Mouse (Mus musculus): Measurements from ENCODE around the gene Mtmr12. TPM values are rescaled to one million over a fixed set of nuclear protein-coding genes. Genes with fewer than 3 reads are reported as not detected.

Mtmr12 gene
- polyA plus RNA-seq, 1 experiment from 2014 or later: 9.2 TPM

DNA sequence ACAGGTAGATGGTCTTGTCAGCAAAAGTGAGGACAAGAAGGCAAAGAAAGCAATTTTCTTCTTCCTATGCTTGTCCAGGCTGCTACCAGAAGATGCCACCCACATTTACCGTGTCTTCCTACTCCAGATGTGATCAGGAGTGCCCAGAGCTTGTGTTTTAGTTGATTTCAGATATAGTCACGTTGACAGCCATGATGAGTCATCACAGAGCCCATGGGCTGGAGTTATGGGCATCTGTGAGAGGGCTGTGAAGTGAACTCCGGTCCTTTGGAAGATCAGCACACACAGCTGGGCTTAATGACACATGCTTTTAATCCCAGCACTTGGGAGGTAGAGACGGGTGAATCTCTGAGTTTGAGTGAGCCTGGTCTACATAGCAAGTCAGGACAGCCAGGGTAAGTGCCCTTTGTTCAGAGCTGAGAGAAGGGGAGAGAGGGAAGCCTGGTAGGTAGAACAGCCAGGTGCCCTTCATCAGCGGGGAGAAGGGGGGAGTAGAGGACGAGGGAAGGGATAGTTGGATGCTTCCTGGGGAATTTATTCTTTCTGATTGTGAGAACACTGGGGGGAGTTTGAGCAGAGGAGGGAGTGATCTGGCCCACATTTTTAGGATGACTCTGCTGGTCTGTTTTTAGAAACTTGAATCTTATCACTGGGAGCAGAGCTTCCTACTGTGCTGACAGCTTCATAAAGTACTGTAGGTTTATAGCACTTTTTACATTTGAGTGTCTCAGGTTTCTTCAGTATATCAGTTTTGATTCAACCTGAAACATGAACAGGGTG lies 40.9 kb downstream of the Mtmr12 start:
- no peak overlapping the region for H3K9ac ChIP-seq
- no peak overlapping the region for H3K27ac ChIP-seq (replicated peaks)
- no peak for ATAC-seq (ENCODE audit: low FRiP score, low read depth)
- no peaks in the 10 kb centered on the region for H3K4me1 ChIP-seq (replicated peaks)
- no peak overlapping the region for H3K4me2 ChIP-seq
- peaks cover 9% of the 10 kb centered on the region; the same call in 1 of the 2 replicates for H3K36me3 ChIP-seq
- H3K9me3 ChIP-seq: no peaks in the 10 kb centered on the region
- 82% methylated on average over 6 of the region's 6 CpGs for WGBS
- H3K27me3 ChIP-seq: no peaks in the 10 kb centered on the region
- H3K4me3 ChIP-seq: no peak overlapping the region

DNA sequence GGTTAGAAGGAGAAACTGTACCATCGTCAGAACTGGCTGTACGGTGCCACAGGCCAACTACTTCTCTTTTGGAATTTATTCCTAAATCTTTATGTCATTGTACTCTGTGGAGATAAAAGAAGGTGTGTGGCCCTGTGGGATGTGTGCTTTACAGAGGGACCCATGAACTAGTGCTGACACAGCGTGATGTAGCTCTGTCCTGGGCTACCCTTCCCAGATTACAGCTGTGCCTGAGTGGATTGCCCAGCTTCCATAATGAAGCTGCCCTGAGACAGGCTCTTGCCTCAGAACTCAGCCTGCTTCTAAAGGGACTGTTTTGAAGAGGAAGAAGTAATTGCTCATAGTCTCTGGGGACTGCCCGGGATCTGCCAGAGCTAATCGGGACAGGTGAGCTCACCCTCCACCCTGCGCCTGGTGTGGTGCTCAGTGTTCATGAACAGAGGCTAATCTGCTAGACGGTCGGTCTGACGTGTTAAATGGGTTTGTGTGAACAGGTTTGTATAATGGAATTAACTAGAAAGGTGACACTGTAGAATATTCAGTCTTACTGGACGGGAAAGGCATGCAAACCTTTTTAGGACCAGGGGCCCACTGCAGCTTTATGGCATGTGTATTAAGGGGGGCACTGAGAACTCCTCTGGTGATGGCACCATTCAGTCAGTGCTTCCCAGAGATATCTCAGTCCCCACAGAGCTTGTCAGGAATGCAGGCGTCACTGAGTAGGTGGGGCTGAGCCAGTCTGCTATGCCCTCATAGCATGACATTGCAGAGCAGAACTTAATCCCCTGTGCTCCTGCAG lies 41.7 kb downstream of the Mtmr12 start:
- Histone ChIP-seq H3K4me3 (no peak overlapping the region), H3K36me3 (peaks cover 15% of the 10 kb centered on the region), H3K9ac (no peak overlapping the region), H3K4me2 (no peak overlapping the region), H3K27me3 (no peaks in the 10 kb centered on the region), H3K27ac (replicated peaks) (no peak overlapping the region), H3K4me1 (replicated peaks) (no peaks in the 10 kb centered on the region), H3K9me3 (no peaks in the 10 kb centered on the region)
- ATAC-seq (ENCODE audit: low FRiP score, low read depth): no peak
- WGBS: 75% methylated on average over 11 of the region's 11 CpGs

DNA sequence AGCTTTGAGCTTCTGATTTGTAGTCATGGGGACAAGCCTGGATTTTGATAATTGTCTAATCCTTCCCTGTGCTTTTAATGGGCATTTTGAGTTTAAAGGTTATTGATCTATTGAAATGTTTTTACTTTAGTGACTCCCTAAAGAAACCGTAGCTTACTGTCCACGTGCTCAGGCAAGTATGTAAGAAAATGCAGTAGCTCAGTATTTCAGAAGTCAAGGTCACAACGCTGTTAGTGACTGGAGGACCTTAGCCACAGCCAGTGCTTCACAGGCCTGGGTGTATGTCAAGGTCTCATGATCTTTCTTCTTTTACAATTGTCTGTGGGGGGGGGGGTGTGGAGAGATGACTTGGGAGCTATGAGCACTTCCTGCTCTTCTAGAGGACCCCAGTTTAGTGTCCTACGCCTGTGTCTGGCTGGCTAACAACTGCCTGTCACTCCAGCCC lies 42.4 kb downstream of the Mtmr12 start:
- no peak overlapping the region for H3K4me3 ChIP-seq
- ATAC-seq (ENCODE audit: low FRiP score, low read depth): no peak
- H3K9ac ChIP-seq: no peak overlapping the region
- H3K4me2 ChIP-seq: no peak overlapping the region
- H3K27me3 ChIP-seq: no peaks in the 10 kb centered on the region
- WGBS: 80% methylated on average over 4 of the region's 4 CpGs
- H3K27ac ChIP-seq (replicated peaks): no peak overlapping the region
- no peaks in the 10 kb centered on the region for H3K9me3 ChIP-seq
- peaks cover 20% of the 10 kb centered on the region for H3K36me3 ChIP-seq
- no peaks in the 10 kb centered on the region for H3K4me1 ChIP-seq (replicated peaks)

DNA sequence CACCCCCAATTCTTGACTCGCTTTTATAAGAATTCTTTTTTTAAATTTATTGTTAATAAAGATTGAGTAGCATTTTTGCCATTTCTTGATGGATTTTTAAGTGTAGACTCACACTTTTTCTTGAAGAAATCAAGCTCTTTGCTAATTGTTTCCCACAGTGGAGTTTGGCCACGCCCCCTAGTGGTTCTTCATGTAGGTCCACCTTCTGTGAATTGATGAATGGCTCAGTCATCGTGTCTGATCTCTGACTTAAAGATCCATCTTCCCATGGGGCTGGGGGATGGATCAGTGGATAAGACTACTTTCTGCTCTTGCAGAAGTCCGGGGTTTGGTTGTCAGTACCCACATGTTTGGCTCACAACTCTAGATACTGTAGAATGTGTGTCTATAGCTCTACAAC lies 43.5 kb downstream of the Mtmr12 start:
- Histone ChIP-seq H3K9me3 (no peaks in the 10 kb centered on the region), H3K36me3 (peaks cover 28% of the 10 kb centered on the region)
- 58% methylated on average over 4 of the region's 4 CpGs for WGBS

DNA sequence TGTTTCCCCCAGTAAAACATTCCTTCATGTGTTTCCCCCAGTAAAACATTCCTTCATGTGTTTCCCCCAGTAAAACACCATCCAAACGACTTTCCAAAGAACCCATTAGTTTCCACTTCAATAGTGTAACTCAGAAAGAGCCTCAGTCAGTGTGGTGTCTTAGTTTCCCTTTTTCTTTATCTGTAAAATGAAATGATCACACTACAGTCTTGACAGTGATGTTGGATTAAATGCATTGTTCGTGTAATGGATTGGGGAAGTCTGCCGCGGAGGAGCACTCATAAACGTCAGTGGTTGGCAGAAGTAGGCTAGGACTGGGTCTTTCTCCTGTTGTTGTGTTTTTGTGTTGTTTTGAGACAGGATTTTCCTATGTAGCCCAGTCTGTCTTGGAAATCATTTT lies 45.5 kb downstream of the Mtmr12 start:
- H3K9me3 ChIP-seq: no peaks in the 10 kb centered on the region
- no peaks in the 10 kb centered on the region for H3K4me1 ChIP-seq (replicated peaks)
- H3K4me2 ChIP-seq: no peak overlapping the region
- H3K4me3 ChIP-seq: no peak overlapping the region
- no peak overlapping the region for H3K27ac ChIP-seq (replicated peaks)
- no peaks in the 10 kb centered on the region for H3K27me3 ChIP-seq
- no peak for ATAC-seq (ENCODE audit: low FRiP score, low read depth)
- 85% methylated on average over 5 of the region's 5 CpGs for WGBS
- no peak overlapping the region for H3K9ac ChIP-seq
- peaks cover 30% of the 10 kb centered on the region for H3K36me3 ChIP-seq

More for the DNA sequence above, 43.5 kb downstream of the Mtmr12 start:
- Histone ChIP-seq H3K4me3 (no peak overlapping the region), H3K4me1 (replicated peaks) (no peaks in the 10 kb centered on the region), H3K4me2 (no peak overlapping the region), H3K9ac (no peak overlapping the region), H3K27me3 (no peaks in the 10 kb centered on the region), H3K27ac (replicated peaks) (no peak overlapping the region)
- ATAC-seq (ENCODE audit: low FRiP score, low read depth): no peak

DNA sequence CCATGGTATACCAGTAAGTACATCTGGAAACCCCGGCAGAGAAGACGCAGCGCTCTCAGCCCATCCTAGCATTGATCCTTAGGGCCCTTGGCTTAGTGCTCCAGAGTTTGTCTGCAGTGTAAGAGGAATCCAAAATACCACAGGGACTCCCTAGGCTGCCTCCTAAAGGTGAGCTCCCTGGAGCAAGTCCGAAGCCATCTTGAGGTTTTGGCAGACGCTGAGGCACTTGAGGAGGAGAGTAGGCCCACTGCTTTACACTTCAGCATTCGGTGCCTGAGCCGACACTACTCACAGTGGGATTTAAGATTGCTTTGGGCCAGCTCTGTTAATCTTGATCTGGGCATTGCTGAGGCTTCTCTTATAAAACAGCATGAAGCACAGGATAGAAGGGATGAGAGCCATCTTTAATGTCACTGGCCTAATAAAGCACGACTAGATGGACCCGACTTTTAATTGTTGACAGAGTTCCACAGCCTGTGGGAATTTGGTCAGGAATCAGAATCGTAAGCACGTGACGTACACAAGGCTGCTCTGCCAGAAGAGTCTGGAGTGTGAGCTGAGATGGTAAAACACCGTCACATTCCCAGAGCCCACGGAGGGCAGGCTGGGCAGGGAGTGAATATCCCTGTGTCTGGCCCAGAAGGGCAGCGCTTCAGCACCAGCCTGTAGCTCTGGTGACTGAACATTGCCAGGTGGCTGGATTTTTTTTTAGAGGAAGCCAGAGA lies 46.8 kb downstream of the Mtmr12 start:
- no peak for ATAC-seq (ENCODE audit: low FRiP score, low read depth)
- no peaks in the 10 kb centered on the region for H3K4me1 ChIP-seq (replicated peaks)
- H3K27me3 ChIP-seq: no peaks in the 10 kb centered on the region
- 93% methylated on average over 15 of the region's 15 CpGs for WGBS
- no peak overlapping the region for H3K27ac ChIP-seq (replicated peaks)
- no peaks in the 10 kb centered on the region for H3K9me3 ChIP-seq
- H3K4me2 ChIP-seq: no peak overlapping the region
- no peak overlapping the region for H3K4me3 ChIP-seq
- H3K36me3 ChIP-seq: peaks cover 24% of the 10 kb centered on the region
- no peak overlapping the region for H3K9ac ChIP-seq

DNA sequence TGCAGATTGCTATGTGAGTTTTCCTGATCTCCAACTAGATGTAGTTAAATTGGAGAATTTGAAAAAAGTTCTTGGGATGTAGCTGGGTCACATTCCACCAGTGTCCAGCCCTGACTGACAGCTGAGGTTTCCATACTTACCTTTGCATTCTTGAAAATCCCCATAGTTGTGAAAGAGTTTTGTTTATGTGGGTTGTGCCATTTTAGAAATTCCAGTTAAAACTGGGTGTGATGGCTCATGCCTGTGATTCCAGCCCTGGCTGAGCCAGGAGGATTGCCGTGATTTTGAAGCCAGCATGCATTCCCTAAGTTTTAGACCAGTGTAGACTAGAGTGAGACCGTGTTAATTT lies 47.3 kb downstream of the Mtmr12 start:
- peaks cover 23% of the 10 kb centered on the region for H3K36me3 ChIP-seq
- no peak overlapping the region for H3K4me3 ChIP-seq
- no peaks in the 10 kb centered on the region for H3K27me3 ChIP-seq
- H3K4me2 ChIP-seq: no peak overlapping the region
- no peaks in the 10 kb centered on the region for H3K4me1 ChIP-seq (replicated peaks)
- WGBS: 94% methylated on average over 2 of the region's 2 CpGs
- H3K9me3 ChIP-seq: no peaks in the 10 kb centered on the region
- H3K27ac ChIP-seq (replicated peaks): no peak overlapping the region
- ATAC-seq (ENCODE audit: low FRiP score, low read depth): no peak
- H3K9ac ChIP-seq: no peak overlapping the region

DNA sequence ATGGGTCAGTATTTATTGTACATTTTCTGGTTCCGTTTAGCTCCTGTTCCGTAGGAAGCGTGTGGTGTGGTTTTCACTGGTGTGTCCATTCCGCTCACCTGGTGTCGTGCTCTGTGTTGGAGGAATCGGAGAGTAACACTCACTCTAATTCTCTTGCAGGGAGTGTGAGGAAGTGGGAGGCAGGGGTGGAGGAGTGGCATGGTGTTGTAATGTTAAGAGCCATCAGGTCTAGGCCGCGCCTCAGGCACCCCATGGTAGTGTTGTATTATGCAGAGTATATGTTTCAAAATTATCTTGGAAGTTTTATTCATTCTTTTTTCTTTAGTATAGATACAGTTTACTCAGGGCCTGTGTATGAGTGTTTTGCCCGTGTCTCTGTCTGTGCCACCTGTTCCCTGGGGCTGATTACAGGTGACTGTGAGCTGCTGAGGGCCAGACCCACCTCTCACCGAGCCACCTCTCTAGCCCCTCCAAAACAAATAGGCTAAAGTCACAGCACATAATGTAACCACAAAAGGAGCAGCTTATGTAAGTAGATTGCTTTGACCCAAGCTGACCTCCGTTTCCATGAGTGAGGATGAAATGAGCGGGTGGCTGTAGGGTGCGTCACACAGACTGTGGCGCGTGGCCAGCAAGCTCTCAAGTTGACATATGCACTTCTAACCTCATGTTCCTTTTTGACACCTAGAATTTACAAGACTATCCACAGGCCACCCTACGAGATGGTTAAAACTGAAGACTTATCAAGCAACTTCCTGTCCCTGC lies 53.1 kb downstream of the Mtmr12 start:
- WGBS: 93% methylated on average over 16 of the region's 16 CpGs
- no peaks in the 10 kb centered on the region for H3K27me3 ChIP-seq
- H3K9me3 ChIP-seq: no peaks in the 10 kb centered on the region
- H3K4me2 ChIP-seq: no peak overlapping the region
- H3K27ac ChIP-seq (replicated peaks): no peak overlapping the region
- peaks cover 43% of the 10 kb centered on the region for H3K36me3 ChIP-seq
- ATAC-seq (ENCODE audit: low FRiP score, low read depth): no peak
- H3K4me3 ChIP-seq: no peak overlapping the region
- no peaks in the 10 kb centered on the region for H3K4me1 ChIP-seq (replicated peaks)
- no peak overlapping the region for H3K9ac ChIP-seq

DNA sequence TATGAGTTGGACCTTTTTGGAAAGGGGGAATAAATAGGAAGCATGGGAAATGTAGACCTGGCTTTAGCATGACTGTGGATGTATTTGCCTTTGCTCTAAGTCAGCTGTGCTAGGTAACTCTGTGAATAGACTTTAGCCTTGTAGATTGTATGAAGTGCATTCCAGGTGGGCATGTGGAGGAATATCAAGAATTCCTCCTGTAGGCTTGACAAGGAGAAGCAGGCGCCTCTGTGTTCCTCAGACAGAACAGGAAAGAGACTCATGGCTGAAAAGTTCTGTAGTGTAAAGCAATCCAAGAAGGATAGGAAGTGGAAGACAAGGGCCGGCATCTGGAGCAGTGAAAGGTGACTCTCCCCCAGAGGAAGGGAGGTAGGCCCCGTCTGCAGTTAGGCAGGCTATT lies 58.2 kb downstream of the Mtmr12 start:
- ATAC-seq (ENCODE audit: low FRiP score, low read depth): no peak
- Histone ChIP-seq H3K4me1 (replicated peaks) (no peaks in the 10 kb centered on the region), H3K4me3 (no peak overlapping the region), H3K36me3 (peaks cover 66% of the 10 kb centered on the region), H3K4me2 (no peak overlapping the region), H3K9me3 (no peaks in the 10 kb centered on the region), H3K9ac (no peak overlapping the region), H3K27me3 (no peaks in the 10 kb centered on the region), H3K27ac (replicated peaks) (no peak overlapping the region)
- 95% methylated on average over 3 of the region's 3 CpGs for WGBS

DNA sequence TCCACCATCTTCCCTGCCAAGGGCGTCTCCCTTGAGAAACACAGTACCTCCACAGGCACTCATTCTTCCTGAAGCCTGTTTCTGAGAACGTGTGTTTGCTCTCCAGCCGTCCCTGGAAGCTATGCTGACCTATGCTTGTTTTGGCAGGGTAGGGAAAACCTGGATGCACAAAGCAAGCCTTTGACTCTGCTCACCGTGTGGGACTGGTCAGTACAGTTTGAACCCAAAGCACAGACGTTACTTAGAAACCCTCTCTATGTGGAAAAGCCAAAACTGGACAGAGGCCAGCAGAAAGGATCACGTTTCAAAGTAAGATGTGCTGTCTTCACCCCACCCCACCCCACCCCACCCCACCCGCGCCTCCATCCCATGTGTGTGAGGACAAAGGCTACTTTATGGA lies 61.6 kb downstream of the Mtmr12 start:
- Histone ChIP-seq H3K27ac (replicated peaks) (no peak overlapping the region), H3K4me3 (no peak overlapping the region), H3K27me3 (no peaks in the 10 kb centered on the region), H3K36me3 (peaks cover 67% of the 10 kb centered on the region), H3K4me1 (replicated peaks) (no peaks in the 10 kb centered on the region), H3K9me3 (no peaks in the 10 kb centered on the region), H3K4me2 (no peak overlapping the region), H3K9ac (no peak overlapping the region)
- ATAC-seq (ENCODE audit: low FRiP score, low read depth): no peak
- WGBS: 79% methylated on average over 8 of the region's 8 CpGs

DNA sequence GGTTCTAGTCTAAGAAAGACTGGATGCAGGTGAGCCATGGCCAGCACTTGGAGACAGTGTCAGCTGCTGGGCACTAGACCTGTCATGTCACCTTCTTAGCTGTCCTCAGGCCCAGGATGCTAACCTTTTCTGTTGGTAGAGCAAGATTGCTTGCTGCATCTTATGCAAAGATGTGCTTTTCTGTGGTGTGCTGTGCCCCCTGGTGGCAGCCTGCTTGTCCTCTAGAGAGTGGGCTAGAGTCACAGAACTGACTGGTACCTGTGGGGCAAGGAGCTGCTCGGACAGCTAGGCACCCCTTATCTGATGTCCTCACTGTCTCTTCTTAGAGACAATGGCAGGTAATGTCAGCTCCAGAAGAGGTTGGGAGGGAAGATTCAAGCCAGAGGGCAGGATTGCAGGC lies 63.2 kb downstream of the Mtmr12 start:
- no peaks in the 10 kb centered on the region for H3K4me1 ChIP-seq (replicated peaks)
- no peaks in the 10 kb centered on the region for H3K9me3 ChIP-seq
- no peak overlapping the region for H3K4me2 ChIP-seq
- peak; percentile 44; the same call in 1 of the 2 replicates for ATAC-seq (ENCODE audit: low FRiP score, low read depth)
- H3K4me3 ChIP-seq: no peak overlapping the region
- H3K36me3 ChIP-seq: peaks cover 52% of the 10 kb centered on the region
- no peak overlapping the region for H3K9ac ChIP-seq
- no peaks in the 10 kb centered on the region for H3K27me3 ChIP-seq
- WGBS: 37% methylated on average over 1 of the region's 1 CpGs
- no peak overlapping the region for H3K27ac ChIP-seq (replicated peaks)

Data from hindbrain, embryonic 15.5 days (tissue).